Mouse (Mus musculus): Measurements from ENCODE around the gene Atp6v0b.
A peak's percentile ranks its signal among the peaks of the same experiment; 100 is the strongest.

Atp6v0b gene

DNA sequence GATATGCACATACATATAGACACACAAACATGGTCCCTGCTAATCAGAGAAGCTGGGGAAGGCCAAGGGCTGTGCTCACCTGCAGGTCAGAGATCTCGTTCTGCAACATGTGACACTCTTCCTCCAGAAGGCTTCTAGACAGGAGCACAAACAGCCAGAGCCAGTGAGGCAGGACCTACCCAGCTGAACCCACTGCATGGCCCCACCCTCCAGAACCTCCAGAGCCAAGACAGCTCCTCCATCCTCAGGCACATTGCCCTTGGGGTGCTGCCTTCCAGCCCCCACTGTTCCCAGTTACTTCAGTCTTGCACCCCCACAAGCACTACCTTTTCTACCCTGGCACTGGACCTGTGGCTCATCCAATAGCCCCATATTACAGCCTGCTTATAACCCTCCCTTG is 16.7 kb downstream of the Atp6v0b start:
- no peak for DNase-seq

DNA sequence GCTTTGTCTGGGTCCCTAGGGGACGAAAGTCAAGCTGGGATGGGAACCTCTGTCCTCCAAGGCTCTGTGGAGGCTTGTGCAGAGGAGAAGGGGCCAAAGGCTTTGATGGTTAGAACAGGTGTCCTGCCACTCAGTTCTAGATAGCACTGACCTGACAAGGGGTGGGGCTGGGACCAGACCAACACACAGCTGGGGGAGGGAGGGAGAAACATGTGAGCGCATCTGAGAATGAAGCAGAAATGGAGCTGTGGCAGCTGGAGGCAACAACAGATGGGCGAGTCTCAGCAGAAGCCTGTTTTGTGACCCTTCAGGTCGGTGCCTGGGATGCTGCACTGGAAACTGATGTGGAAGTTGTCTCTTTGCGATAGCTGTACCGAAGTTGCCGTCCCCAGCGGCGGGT is 17.8 kb downstream of the Atp6v0b start:
- no peak for DNase-seq

DNA sequence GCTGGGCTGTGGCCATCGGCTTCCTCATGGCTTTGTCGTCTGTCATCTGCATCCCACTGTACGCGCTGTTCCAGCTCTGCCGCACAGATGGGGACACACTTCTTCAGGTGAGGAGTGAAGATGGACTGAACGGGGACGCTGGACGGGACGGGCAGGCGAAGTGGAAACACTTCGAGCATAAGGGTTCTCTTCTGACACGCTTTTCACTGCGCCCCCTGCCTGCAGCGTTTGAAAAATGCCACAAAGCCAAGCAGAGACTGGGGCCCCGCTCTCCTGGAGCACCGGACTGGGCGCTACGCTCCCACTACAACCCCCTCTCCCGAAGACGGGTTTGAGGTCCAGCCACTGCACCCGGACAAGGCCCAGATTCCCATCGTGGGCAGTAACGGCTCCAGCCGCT is 19.3 kb downstream of the Atp6v0b start:
- DNase-seq, result peak in 1 of 2 experiments; percentile 58

DNA sequence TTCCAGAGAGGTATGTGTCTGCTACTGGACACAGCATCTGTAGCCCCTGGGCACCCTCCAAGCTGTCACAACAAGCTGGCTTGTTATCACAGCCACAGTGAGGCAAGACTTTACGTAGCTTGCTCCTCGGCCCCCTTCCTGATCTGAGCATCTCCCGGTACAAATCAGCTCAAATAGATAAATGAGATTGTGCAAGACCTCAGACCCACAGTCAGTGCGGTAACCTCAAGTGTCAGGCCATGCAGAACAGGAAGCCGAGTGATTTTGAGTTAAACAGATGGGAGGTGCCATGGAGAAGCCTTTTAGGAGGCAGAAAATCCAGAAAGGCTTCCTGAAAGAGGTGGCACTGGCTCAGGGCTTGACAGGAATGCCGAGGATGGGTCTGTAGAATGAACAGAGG is 20.1 kb downstream of the Atp6v0b start:
- DNase-seq, result no peak

DNA sequence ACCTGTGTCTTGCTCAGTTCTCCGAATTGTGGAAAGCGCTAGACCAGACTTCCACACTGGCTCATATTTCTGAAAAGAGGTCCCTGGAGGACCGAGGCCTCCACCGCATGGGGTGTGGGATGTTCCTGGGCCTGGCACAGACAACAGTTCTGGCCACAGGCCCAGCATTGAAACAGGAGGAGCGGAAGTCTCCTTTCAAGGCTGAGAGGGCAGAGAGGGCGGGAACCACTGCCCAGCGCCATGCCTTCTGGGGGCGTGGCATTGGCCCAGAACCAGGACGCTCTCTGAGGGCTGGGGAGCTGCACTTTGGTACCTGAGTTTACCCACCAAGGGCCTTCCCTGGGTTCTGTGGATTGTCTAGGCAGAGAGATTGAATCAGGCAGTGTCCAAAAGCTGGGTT is 21.1 kb downstream of the Atp6v0b start:
- peak; percentile 33 to 61 for DNase-seq

DNA sequence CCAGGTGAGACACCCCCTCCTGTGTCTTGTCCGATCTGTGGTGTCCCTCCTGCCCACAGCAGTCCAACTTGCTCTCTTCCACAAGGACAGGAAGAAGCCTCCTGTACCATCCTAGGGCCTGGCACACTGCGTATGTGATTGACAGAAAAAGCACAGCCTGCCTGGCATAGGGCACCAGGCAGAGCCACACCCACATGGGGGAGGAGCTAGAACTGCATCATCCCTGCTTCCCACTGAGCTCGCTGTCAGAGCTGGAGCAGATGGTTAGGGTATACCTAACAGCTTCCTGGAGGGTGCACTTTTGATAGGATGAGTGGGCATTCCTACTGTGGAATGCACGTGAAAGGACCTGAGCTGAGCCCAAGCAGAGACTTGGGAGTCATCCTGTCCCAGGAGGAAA is 24.3 kb downstream of the Atp6v0b start:
- no peak for DNase-seq

DNA sequence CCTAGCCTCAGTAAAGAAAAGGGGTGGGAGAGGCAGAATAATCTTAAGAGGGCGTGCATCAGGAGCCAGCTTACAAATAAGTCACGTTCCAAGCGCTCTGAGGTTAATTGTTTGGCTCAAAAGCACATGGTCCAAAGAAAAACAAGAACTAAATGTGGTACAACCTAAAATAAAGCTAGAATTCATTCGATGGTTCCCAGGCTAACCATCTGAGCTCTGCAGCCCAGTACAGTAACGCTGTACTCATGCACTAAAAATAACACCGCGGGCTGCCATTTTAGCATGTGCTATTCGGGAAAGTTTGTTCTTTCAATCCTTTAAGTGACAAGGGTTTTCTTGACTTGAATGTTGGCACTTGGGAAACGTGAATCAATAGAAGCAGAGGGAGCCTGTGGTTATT is 26.6 kb downstream of the Atp6v0b start:
- DNase-seq, result no peak

DNA sequence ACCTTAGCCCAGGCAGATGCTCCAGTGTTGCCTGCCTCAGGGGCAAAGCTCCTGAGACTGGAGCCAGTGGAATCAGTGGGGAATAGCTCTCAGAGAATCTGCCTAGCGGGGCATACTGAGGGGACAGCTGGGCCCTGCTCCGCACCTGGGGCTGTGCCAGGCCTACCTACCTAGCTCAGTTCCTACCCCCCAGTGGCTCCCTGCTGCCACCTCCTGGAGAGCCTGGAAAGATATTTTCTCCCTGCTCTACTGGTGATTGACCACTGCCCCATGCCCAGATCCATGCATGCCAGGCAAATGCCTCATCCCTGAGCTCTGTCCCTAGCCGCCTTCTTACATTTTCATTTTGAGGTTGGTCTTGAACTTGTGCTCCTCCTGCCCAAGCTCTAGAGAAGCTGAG is 28.3 kb downstream of the Atp6v0b start:
- DNase-seq, result peak; percentile 32 to 47

DNA sequence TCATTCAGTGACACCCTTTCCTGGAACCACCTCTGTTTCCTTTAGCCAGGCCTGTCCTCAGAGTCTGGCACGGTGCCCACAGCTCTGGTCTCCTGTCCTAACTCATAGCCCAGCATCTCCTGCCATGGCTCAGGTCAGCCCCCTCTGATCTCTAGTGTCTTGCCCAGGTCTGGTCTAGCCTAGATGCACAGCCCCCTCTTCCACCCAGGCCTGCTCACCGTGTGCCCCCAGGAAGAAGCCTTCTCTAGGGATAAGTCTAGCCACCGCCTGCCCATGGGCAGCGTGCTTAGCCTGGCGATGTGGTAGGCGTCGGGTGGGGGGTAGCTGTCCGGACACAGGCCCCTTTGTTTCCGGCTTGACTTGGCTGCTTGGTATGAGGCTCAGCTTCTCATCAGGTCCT is 32.0 kb downstream of the Atp6v0b start:
- no peak for DNase-seq

DNA sequence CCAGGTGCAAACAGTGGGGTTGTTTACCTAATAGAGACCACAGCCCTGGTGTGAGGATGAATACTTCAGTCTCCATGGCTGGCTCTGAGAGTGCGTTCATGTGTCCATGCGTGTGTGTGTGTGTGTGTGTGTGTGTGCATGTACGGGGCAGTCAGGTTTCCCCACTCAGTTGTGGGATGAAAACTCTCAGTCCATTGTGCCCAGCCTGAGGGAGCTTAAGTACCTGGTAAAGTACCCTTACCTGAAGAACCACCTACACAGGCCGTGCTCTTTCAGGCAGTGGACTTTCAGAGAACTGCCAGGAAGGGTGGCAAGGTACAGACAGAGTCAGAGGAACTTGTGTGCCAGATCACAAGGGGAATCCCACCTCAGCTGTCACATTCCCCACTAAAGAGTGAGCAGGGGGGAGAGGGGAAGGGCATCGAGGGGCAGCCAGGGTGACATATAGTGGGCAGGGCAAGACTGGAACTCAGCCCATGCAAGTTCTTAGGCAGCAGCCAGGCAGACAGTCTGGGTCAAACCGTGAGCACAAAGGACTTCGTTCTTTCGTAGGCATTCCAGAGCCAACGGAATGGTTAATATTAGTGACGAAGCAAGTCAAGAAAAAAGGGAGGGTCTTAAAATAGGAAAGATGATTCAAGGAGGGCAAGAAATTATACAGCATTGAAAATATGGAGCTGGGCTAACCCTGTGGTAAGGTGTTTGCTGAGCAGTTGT is 34.8 kb downstream of the Atp6v0b start:
- no peak for DNase-seq

DNA sequence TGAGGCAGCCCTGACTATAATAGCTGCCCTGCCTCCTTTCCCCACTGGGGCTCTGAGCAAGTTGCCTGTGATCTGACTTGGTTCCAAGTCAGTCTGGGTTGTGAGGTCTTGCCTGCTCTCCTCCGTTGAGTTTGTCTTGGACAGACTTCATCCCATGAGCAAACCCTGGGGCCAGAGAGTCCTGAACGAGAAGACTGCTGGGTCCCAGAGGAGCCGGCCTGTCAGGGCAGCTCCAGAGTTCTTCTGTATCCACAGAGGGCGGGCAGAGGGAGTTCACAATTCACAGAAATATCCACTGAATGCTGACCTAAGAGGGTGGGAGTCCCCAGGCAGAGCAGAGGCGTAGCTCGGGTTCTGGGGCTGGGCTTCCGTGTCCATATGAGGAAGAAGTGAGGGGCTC is 36.3 kb downstream of the Atp6v0b start:
- DNase-seq, result no peak

DNA sequence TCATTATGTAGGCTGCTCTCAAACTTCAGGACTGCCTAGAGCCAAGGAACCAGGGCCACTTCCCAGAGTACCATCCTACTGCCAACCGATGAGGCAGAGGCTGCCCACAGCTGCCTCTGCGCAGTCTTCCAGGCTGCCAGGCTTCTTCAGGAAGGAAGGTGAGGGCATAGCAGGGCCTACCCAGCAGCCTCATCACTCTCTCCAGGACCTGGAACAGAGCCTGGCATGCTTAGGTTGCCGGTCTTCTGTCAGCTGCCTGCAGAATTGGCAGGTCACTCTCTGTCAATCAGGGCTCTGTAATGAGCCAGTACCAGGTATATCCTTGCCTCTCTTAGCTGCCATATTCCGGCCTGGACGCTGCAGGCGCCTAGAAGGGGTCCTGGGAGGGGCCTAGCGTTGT is 37.0 kb downstream of the Atp6v0b start:
- no peak for DNase-seq

DNA sequence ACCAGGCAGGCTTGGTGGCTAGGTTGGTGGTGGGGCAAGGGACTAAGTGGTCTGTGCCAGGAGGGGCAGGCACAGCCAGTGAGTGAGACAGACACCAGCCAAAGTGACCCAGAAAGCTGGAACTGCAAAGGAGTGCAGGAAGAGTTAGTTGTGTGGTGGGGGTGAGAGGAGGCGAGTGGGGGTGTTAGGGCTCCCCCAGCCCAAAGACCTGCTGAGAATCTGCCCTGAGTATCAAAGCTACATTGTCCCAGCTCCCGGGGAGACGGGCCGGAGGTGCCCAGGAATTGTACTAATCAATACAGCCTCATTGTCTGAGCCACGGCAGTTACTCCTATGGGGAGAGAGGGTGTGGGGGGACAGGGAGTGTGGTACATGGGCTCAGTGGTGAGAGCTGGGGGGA is 37.6 kb downstream of the Atp6v0b start:
- no peak for DNase-seq

DNA sequence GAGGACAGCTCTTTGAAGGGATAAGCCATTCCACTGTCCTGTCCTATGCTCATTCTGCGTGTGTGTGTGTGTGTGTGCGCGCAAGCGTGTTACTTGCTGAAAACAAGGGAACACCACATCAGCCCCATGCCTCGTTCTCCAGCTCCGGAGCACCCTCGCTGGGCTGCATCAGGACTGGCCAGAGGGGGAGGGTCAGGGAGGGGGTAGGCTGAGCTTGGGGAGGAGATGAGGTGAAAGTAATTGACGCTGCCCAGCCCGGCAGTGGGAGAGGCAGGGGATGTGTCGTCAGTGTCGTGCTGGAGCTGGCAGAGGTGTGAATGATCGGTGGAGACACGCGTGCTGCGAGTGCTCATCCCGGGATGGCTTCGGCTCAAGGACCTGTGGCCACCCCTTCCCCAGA is 38.1 kb downstream of the Atp6v0b start:
- no peak for DNase-seq

DNA sequence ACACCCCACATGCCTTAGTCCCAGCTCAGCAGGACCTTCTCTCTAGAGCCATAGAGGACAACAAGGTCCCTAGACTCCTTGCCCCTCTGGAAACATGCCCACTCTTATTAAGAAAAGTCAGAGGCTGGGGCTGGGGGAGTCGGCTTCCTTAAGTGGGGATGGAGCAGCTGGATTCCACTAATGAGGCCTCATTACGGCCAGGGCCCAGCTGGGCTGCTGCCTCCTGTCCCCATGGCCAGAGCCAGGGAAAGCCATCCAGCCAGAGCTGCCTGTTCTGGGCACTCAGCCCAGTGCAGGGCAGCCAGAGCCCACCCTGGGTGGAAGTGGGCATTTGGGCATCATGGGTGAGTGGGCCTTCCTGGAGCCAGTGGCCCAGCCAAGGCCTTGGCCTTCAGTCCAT is 40.1 kb downstream of the Atp6v0b start:
- DNase-seq, result no peak

DNA sequence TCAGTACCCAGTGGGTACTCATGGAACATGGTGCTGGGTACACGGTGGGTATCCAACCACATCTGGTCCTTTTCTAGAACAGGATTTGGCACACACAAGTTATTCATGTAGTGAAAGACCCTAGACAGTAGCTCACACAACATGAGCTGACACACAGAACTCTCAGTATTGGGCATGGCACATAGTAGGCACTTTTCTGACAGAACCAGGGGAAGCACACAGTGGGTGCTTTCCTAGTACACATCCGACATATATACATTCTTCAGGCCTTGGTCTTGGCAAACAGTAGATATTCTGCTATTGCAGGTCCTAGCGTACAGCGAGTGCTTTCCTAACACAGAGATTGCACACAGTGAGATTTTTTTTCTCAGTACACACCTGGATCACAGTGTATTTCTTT is 40.9 kb downstream of the Atp6v0b start:
- DNase-seq, result no peak

DNA sequence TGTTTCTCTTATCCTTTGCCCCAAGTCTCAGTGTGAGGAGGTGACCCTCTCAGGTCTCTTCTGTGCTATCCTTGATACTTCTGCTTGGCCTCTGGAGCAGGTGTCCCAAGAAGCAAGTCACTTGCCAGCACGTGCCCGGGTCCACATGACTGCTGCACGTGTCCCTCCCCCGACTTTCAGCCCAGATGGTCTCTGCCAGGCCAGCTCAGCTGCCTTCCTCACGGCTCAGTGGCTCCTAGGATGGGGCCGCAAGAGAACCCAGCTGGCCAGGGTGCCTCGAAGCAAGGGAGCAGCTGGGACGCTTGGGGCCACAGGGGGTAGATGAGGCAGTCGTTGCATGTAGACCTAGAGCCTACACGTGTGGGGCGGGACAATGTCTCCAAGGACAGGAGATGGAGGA is 41.8 kb downstream of the Atp6v0b start:
- no peak for DNase-seq

DNA sequence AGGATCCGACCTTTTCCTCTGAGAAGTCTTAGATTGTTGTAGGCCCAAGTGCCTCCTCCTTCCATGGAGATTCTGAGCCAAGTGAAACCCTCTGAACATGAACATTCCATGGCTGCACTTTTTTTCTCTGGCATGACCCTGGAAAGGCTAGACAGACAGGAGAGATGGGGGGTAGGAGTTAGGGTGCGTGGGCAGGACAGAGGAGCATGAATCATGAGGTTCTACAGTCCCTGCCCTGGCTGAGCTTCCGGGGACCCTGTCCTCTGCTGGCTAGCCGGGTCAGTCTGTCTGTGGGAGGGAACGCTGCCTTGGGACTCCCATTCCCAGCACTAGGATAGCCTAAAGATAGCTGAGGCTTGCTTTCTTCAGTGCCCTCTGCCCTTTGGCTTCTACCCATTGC is 42.7 kb downstream of the Atp6v0b start:
- no peak for DNase-seq

DNA sequence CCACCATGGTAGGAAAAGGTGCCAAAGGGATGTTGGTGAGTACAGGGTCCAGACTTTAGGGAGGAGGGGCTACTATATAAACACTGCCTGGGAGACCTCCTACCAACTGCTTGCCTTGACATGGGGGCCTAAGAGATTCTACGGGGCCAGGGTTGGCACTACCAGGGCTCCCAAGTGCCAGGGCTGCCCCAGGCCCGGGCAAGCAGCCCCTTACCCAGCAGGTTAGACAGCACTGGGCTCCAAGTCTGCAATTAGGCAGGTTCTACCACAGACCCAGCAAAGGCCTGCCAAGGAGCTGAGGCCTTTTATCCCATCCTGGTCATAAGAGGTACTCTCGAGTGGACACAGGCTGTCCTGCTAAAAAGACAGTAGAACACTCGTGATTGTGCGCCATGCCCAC is 44.0 kb downstream of the Atp6v0b start:
- DNase-seq, result no peak

DNA sequence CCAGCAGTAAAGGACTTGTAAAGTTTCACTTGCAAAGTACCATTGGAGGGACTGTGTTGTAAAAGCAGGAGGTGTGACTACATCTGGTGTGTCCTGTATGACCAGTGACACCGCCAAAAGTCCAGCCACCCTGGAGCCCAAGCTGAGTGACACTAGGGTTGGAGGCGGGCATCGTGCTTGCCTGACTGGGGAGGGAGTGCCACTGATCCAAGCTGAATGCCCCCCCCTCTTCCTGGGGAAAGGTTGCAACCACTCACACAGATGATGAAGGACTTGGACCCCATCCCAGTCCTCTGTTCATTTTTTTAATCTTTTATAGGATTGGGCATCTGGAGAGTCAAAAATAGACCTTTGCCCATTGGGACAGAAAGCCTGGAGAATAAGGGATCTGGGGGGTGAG is 45.6 kb downstream of the Atp6v0b start:
- DNase-seq, result no peak

DNA sequence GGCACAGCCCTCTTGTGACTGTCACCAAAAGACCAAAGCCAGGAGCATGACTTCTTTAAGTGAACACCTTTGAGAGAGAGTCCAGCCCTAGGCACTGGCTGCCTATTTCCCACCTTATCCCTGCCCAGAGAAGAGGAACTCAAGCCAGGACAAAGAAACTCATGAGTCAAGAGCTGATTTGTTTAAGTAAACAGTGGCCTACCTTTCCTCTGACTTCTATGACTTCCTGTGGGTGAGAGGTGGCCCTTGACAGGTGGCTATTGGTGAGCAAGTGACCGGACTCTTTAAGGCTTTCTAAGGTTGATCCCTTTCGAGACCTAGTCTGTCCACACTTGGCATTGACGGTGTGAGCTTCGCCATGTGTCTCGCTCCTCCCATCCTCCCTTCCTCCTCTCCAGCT is 46.3 kb downstream of the Atp6v0b start:
- no peak for DNase-seq

DNA sequence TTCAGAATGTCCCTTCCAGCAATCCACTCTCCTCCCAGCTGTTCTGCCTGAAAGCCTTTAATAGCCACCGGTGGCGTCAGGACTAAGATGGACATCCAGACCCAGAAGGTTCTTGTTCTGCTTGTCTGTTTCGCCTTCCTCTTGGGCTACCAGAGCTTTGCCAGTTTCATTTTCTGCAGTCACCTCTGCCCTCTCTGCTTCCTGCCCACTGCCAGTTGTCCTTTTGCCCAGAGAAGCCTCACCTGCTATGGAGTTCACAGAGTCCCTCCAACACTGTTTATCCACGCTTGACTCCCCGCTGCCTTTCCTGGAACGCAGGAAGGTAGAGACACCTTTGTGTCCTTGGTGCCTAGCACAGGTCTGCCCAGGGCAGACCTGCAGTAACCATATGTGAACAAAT is 47.8 kb downstream of the Atp6v0b start:
- DNase-seq, result no peak

DNA sequence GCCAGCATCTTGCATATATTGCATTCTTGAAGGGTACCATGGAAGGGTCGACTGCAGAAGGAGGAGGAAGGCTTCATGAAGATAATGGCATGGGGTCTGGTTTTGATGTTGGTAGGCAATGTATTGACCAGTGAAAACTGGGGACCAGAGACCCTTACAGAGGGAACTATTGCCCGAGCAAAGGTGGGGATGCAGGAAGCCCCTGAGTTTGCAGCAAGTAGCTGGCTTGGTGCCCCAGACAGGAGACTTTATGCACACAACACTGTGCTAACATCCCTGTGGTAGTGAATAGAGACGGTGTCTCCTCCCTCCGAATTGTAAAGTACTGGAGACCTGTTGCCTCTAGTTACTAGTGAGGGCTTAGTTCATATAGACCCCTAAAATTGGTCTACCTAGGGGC is 49.9 kb downstream of the Atp6v0b start:
- no peak for DNase-seq

DNA sequence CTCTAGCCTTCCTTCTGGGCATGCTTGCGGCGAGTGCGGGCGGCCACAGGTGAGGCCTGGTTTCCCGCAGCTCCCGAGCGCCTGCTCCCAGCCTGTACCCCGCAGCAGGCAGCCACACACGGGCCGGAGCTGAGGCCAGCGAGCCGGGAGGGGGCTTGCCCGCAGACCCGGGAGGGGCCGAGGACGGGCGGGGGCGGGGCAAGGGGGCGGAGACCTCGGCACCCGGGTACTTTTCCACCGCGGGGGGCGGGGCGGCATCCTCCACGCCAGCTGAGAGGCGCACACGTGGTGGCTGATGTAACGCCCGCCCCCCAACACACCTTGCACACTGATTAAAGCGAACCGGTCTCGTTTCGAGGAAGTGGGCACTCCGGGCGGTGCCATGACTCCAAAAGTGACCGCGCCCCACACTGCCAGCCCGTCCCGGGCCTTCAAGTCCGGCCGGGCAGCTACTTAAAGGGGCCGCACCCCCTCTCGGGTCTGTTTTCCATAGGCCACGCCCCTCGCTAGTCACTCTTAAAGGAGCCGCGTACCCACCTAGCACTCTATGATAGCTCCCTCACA is 50.8 kb downstream of the Atp6v0b start:
- DNase-seq, result peak; percentile 76 to 88

DNA sequence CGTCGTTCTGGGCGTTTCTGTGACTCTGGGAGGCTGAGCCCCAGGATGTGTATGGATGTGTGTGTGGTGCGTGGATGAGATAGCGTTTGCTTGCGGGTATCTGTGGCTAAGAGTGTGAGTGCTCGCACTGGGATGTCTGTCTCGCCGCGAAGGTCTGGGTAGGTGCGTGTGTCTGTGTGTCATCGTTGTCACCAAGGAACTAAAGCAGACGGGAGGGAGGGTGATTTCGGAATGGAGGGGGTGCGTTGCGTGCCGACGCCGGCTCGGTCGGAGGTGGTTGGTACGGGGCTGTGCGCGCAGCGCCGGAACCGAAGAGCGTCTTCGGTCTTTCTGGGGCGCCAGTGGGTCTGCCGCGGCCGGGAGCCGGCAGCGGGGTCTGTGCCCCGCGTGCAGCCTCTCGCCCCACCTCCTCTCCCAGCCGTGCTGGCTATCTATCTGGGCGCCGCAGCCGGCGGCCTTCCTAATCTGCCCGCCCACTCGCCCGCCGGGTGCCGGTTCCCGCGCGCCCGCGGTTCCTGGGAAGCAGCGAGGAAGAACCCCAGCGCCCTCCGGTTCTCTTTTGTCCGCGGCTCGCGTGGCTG is 51.5 kb downstream of the Atp6v0b start:
- no peak for DNase-seq
